Mouse (Mus musculus) kidney, postnatal 10 days (tissue): ENCODE measurements around the gene Acsm2.
A peak's percentile ranks its signal among the peaks of the same experiment; 100 is the strongest.
"Not testable (repeated sequence)": the region's sequence is repeated elsewhere in the genome, so short reads cannot be mapped to it uniquely, and the experiment has no call there.

Experiments used
- DNase-seq: peaks from one replicate; pipeline ENCODE4 v3.0.0; 2021; ENCODE audit warnings: mixed read lengths

Acsm2 gene

GRCm38 (mm10) chr7:119554040-119554439 is at the start of gene Acsm2:
Gene Acsm2 (plus strand): TSS chr7:119554340.
- no peak for DNase-seq

- peak; percentile 87 for DNase-seq
Measured at GRCm38 (mm10) chr7:119511143-119511542, 43.0 kb upstream of the Acsm2 start.

- DNase-seq, result peak; percentile 78
Measured at GRCm38 (mm10) chr7:119513056-119513455, 41.1 kb upstream of the Acsm2 start.

- DNase-seq, result peak; percentile 76
Measured at GRCm38 (mm10) chr7:119515492-119516271, 38.5 kb upstream of the Acsm2 start.

- no peak for DNase-seq
Measured at GRCm38 (mm10) chr7:119516272-119516558, 37.9 kb upstream of the Acsm2 start.

- DNase-seq, result no peak
Measured at GRCm38 (mm10) chr7:119519163-119519562, 35.0 kb upstream of the Acsm2 start, which contains the start of gene Acsm5. Gene Acsm5 (plus strand): TSS chr7:119519463.

- DNase-seq, result peak; percentile 87
Measured at GRCm38 (mm10) chr7:119519654-119520053, 34.5 kb upstream of the Acsm2 start.

- DNase-seq, result peak; percentile 69
Measured at GRCm38 (mm10) chr7:119521816-119522215, 32.3 kb upstream of the Acsm2 start.

- DNase-seq, result peak; percentile 33
Measured at GRCm38 (mm10) chr7:119522385-119522784, 31.8 kb upstream of the Acsm2 start.

- no peak for DNase-seq
Measured at GRCm38 (mm10) chr7:119523389-119523788, 30.8 kb upstream of the Acsm2 start, which contains the start of gene Pdilt. Gene Pdilt (minus strand): TSS chr7:119523489.

GRCm38 (mm10) chr7:119525881-119526281 is 28.3 kb upstream of the Acsm2 start:
- DNase-seq, result peak; percentile 61

- no peak for DNase-seq
Measured at GRCm38 (mm10) chr7:119526486-119526885, 27.7 kb upstream of the Acsm2 start.

- no peak for DNase-seq
Measured at GRCm38 (mm10) chr7:119527135-119527534, 27.0 kb upstream of the Acsm2 start.

- DNase-seq, result no peak
Measured at GRCm38 (mm10) chr7:119527548-119527947, 26.6 kb upstream of the Acsm2 start.

GRCm38 (mm10) chr7:119528617-119529016 is 25.5 kb upstream of the Acsm2 start:
- DNase-seq, result no peak

- no peak for DNase-seq
Measured at GRCm38 (mm10) chr7:119532924-119533323, 21.2 kb upstream of the Acsm2 start.

- no peak for DNase-seq
Measured at GRCm38 (mm10) chr7:119534389-119534788, 19.8 kb upstream of the Acsm2 start.

- no peak for DNase-seq
Measured at GRCm38 (mm10) chr7:119542445-119542844, 11.7 kb upstream of the Acsm2 start.

- no peak for DNase-seq
Measured at GRCm38 (mm10) chr7:119545572-119545971, 8.6 kb upstream of the Acsm2 start.

GRCm38 (mm10) chr7:119550471-119551222 is 3.5 kb upstream of the Acsm2 start:
- DNase-seq, result no peak

- DNase-seq, result no peak
Measured at GRCm38 (mm10) chr7:119559789-119560451, 5.8 kb downstream of the Acsm2 start.

GRCm38 (mm10) chr7:119560452-119560835 is 6.3 kb downstream of the Acsm2 start:
- DNase-seq, result no peak

GRCm38 (mm10) chr7:119561441-119561840 is 7.3 kb downstream of the Acsm2 start:
- DNase-seq, result no peak

GRCm38 (mm10) chr7:119562476-119562875 is 8.3 kb downstream of the Acsm2 start:
- not testable (repeated sequence) for DNase-seq
